Mouse (Mus musculus) gastrocnemius, postnatal 36 days (tissue): ENCODE data around the gene Gm10073. TPM values are rescaled to one million over a fixed set of nuclear protein-coding genes. Genes with fewer than 3 reads are reported as not detected.
"Not testable (repeated sequence)": the region's sequence is repeated elsewhere in the genome, so short reads cannot be mapped to it uniquely, and the experiment has no call there.

ENCODE experiments used
- DNase-seq, 2 experiments: peaks; one replicate each; pipeline ENCODE4 v3.0.0; 2022
- intact Hi-C: fragments of 180-260 bp; cut with DNase I; formaldehyde crosslinking; loops from one replicate; pipeline ENCODE4 v1.15.1; 2025
- long read RNA-seq, 2 experiments: library from polyadenylated mRNA; stranded (forward); transcript quantifications; one replicate each; pipeline ENCODE4 v2.0.0; 2021
- total RNA-seq, 2 experiments: library from RNA; stranded (reverse); gene quantifications; 2 replicates each; pipeline ENCODE4 v1.2.3; 2021

Gm10073 gene
- total RNA-seq: 10 to 100 TPM; 77.3 to 89.2 TPM
- long read RNA-seq, experiment 1, transcript Gm10073-201 (1 exons, 496 nt): major isoform, 7 of 7 reads
- long read RNA-seq, experiment 1, partial matches to known transcripts: 0 of 7 reads
- long read RNA-seq, experiment 1, other reads (novel, unspliced or antisense): 0 of 7 reads
- long read RNA-seq, experiment 2, transcript Gm10073-201 (1 exons, 496 nt): major isoform, 8 of 8 reads
- long read RNA-seq, experiment 2, partial matches to known transcripts: 0 of 8 reads
- long read RNA-seq, experiment 2, other reads (novel, unspliced or antisense): 0 of 8 reads

- intact Hi-C loops: not testable (repeated sequence)
Measured at GRCm38 (mm10) chr8:106573168-106573567, at the start of gene Gm10073. TSS of gene Gm10073 (minus strand) at chr8:106573461.

DNA sequence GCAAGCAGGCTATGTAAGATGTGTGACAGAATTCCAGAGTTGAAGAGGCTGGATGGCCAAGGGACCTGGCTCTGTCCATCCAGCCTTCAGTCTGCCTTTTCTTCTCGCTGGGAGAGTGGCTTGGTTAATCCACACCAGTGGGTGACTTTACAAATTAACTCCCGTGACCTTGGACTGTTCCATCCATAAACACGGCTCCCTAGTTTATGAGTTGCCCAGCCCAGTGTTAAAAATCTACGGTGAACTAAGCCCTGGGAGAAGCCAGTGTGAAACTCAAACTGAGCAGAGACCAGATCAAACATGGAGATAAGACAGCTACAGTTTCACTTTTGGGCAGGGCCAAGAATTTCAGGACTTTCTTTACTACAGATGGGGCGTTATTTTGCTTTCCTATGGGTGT lies 49.8 kb upstream of the Gm10073 start:
- intact Hi-C loops: no loop called here
- DNase-seq: no peak

More at GRCm38 (mm10) chr8:106573168-106573567, at the start of gene Gm10073:
- not testable (repeated sequence) for DNase-seq

DNA sequence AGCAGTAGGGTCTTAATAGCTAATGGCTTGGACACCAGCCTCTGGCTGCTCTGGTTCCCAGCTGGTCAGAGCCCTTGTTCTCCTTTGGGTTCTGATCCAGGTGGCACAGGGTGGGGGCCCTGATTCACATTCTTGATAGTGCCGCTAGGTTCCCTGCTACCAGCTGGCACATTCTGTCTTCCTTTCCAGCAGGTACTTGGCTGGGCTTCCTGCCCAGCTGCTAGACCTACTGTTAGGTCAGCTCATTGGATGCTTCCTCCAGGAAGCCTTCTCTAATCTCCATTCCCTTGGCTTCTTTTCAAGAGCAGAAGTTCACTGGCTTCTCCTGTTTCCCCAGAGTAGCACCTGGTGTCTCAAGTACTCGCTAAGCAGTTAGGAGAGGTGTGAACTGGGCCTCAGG lies 47.2 kb upstream of the Gm10073 start:
- DNase-seq: no peak
- intact Hi-C loops: no loop called here

GRCm38 (mm10) chr8:106619549-106620245 lies 46.4 kb upstream of the Gm10073 start:
- intact Hi-C loops: no loop called here
- no peak for DNase-seq

DNA sequence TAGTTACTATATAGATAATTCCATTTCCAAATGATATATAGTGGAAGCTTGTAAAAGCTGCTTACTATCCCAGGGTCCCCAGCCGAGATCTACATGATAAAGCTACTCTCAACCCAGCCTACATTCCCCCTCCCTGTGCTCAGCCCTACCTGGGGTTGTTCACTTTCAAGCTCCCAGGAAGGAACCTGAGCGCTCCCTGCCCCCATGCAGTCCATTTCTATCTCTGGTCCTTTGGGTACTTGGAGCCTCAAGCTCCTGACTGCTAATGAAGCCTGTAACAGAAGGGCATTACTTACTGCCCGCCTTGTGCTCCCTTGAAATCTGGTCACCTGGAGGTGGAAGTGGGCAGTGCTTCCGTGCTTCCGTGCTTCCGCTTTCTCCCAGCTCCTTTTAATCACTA lies 45.1 kb upstream of the Gm10073 start:
- no peak for DNase-seq
- intact Hi-C loops: no loop called here

- intact Hi-C loops: no loop called here
- DNase-seq: no peak
Measured at GRCm38 (mm10) chr8:106617865-106618264, 44.6 kb upstream of the Gm10073 start.

DNA sequence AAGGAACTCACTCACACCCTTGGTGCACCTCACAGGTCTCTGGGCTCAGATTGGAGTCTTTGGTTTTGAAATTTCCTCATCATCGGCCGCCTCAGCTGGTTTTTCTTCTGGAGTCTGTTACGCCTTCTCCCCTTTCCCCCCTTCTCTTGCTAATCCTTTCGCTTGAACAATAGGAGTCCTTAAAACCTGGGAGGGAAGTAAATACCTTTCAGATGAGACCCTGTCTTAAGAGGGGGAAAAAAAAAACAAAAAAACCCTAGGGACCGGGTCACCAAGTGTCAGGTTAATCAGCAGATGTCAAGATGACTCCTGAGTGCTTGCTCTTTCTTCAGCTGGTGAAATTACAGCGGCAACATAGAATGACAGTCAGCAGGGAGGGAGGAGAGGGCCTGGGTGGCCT lies 43.9 kb upstream of the Gm10073 start:
- intact Hi-C loops: no loop called here
- DNase-seq: no peak

DNA sequence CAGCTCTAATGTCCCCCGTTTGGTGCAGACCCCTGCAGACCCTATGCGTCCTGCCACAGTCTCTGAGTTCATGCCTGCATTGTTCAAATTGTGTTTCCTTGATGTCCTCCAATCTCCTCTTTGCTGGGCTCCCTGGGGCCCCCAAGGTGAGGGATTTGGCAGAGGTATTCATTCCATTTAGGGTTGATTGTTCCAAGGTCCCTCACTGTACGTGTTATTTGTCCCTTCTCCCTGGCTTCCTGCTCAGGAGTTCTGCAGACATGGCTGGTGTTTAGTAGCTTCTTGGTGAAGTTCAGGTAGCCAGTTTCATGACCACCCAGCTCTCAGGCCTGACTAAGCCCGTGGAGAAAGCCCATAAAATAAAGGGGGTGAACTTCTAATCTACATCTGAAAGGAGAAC lies 43.4 kb upstream of the Gm10073 start:
- intact Hi-C loops: no loop called here

DNA sequence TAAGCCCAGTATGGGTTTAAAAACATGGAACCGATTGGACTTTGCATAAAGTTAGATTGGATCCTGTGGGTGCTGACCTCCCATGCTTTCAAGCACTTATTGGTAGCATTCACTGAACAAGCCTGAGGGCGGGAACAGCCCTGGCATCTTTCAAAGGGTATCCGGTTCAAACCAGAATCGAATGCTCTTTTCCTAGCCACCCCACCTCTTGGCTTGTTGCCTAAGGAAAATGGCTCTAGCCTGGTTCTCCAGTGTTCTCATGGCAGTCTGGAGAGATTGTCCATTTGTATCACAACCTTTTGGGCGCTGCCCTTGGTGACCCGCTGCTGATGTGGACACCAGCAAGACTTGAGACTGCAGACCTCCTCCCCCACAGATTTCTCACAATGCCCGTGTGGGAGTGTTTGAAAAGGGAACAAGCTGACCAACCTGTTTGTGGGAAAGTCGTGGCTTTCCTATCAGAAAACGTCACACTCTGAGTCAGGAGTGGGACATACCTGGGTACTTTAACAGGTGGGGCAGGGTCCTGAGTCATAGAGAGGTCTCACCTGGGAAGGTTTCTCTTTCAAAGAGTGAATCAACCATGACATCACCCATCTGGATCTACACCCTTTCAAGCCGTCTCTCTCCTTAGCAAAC lies 42.5 kb upstream of the Gm10073 start:
- no peak for DNase-seq
- intact Hi-C loops: no loop called here

More for the DNA sequence above, 43.4 kb upstream of the Gm10073 start:
- DNase-seq: no peak

- no peak for DNase-seq
- intact Hi-C loops: no loop called here
Measured at GRCm38 (mm10) chr8:106614704-106615103, 41.4 kb upstream of the Gm10073 start.

DNA sequence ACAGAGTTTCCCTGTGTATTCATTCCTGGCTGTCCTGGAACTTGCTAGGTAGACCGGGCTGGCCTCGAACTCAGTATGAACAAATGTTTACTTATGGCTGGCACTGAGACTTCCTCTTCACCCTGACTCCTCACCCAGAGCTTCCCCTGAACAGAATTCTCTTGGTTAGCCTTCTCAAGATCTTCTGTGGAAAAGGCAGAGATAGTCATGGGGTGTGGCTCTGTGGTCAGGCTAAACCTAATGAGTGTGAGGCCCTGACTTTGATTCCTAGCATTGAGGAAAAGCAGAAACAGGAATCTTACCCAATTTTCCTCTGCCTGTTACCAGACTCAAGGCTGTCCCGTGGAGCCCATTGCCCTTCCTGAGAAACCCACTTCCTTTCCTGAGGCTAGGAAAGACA lies 38.8 kb upstream of the Gm10073 start:
- intact Hi-C loops: no loop called here
- DNase-seq: no peak

DNA sequence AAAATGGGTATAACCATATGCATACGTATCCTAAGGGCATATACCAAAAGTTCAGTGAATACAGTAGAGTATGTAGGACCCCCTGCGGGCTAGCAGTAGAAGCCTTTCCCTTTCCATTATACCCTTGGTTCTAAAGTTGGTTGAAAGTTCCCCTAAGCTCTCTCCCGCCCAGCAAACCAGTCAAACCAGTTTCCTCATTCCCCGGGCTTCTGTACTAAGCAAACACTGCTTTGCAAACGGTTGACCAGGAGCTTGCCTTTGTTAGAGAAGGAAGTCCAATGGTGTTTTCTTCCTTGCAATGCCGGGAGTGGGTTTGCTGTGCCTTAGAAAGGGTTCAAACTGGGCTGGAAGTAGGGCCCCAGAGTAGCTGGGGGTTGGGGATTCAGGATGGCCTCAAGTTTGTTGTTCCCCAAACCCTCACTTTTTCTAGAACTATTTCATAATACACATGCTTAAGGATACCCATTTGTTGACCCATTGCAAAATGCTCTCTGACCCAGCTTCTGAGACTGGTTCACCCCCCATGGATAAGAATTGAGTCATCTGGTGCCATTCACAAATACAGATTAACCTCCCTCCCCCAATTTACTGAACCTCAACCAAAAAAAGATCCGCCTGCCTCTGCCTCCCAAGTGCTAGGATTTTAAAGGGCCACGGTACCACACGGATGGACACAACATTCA lies 37.8 kb upstream of the Gm10073 start:
- no peak for DNase-seq
- intact Hi-C loops: no loop called here

DNA sequence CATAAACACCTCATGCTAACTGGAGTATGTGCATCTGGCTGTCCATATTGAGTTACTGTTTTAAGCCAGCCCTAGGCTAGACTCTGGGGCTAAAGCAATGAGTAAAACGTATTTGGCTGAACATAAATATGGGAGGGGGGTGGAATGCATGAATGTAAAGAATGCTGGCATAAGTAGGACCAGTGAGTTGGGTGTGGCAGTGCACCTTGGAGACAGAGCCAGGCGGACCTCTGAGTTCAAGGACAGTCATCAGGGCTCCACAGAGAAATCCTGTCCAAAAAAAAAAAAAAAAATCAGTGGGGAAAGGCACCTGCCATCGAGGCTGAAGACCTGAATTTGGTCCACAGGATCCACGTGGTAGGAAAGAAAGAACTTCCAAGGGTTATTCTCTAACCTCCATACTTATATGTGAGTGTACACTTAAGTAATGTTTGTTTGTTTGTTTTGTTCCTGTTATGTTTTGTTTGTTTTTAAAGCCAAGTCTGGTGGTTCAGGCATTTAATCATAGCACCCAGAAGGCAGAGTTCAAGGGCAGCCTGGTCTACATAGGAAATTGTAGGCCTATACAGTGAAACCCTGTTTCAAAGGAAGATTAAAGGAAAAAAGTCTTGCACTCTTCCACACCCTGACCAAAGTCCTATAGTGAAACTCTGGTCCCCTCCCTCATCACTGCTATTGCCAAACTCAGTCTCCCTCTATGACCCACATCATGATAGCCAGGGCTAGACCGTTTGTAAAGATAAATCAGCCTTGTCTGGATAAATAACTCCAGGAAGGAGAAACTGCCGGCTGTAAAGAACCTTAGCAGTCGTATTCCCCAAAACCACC lies 36.0 kb upstream of the Gm10073 start:
- DNase-seq: no peak
- intact Hi-C loops: no loop called here

DNA sequence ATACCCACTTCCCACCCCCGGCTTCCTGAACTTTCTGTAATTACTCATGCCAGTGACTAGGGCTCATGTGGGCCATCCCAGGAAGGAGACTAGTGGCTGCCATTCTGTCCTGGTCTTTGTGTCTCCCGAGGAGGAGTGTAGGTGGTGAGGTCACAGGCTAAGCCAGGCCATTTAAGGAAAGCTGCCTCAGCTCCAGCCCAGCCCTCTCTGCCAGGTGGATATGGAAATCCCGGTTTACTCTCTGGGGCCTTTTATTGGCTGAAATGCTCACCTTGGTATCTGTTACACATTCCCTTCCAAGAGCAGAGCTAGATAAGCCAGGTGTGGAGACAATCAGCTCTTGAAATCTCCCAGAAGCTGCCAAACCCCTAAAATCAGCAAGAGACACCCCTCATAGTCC lies 35.2 kb upstream of the Gm10073 start:
- no peak for DNase-seq
- intact Hi-C loops: no loop called here

DNA sequence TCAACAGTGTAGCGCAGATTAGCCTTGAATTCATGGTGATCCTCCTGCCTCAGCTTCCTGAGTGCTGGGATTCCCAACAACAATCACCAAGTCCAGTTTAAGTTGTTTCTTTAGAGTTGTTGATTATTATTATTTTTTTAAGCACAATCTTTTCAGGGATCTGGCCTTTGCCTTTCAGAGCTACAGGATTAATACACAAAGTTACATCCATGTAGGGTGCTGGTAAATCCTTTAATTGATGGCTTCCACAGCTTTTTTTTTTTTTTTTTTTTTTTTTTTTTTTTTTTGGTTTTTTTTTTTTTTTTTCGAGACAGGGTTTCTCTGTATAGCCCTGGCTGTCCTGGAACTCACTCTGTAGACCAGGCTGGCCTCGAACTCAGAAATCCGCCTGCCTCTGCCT lies 34.5 kb upstream of the Gm10073 start:
- intact Hi-C loops, DNase-seq: not testable (repeated sequence)

GRCm38 (mm10) chr8:106606601-106607145 lies 33.4 kb upstream of the Gm10073 start:
- DNase-seq: no peak
- intact Hi-C loops: no loop called here

- DNase-seq: no peak
- intact Hi-C loops: no loop called here
Measured at GRCm38 (mm10) chr8:106606121-106606520, 32.9 kb upstream of the Gm10073 start.

DNA sequence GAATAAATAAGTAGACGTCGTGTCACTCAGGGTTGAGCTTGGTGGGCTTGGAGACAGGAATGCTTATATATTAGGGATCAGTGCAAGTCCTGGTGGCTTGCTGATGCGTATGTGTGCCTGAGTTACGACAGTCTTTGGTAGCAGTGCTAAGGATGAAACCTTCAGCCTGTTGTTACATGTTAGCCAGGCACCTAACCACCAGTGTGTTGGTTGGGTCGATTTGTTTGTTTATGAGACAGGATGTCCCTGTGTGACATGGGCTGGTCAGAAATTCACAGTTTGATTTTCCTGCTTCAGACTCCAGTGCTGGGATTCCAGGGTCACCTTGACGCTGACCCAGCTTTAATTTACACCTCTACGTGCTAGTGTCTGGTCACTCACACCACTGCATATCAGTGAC lies 32.4 kb upstream of the Gm10073 start:
- no peak for DNase-seq
- intact Hi-C loops: no loop called here

DNA sequence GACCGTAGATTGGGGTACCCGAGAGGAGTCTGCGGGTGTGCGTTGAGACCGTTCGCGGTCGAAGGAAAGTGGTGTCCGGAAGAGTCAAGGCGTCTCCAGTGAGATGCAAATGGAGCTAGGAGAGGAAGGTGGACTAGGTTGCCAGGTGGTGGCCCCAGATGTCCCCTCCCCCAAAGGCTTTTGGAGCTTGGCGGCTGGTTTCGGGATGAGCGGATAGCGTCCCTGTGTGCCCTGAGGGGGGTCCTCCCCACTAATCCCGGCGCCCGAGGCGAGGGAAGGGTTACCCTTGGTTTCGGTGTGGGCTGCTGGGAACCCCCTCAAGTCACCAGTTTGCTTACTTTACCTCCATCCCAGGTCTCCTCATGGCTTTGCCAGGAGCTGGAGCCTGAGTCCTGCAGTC lies 30.7 kb upstream of the Gm10073 start:
- DNase-seq: no peak
- intact Hi-C loops: no loop called here
